Mouse (Mus musculus) gastrocnemius, adult 18-20 months (tissue): Measurements from ENCODE around the gene Camp. TPM values are rescaled to one million over a fixed set of nuclear protein-coding genes. Genes with fewer than 3 reads are reported as not detected.
"Not testable (repeated sequence)": the region's sequence is repeated elsewhere in the genome, so short reads cannot be mapped to it uniquely, and the experiment has no call there.

Experiments
- DNase-seq: peaks from one replicate; pipeline ENCODE4 v3.0.0; 2021; ENCODE audit warnings: low spot score
- microRNA-seq: library from miRNA; unstranded; fragments of <30 nt; microRNA quantifications from one replicate; pipeline ENCODE4 v1.2.0, GENCODE M21; 2021
- total RNA-seq, 2 experiments: library from RNA; stranded (reverse); gene quantifications; 2 replicates each; pipeline ENCODE4 v1.2.3; 2021

The Camp gene
- total RNA-seq, 2 experiments from 2014 or later: not detected

DNA sequence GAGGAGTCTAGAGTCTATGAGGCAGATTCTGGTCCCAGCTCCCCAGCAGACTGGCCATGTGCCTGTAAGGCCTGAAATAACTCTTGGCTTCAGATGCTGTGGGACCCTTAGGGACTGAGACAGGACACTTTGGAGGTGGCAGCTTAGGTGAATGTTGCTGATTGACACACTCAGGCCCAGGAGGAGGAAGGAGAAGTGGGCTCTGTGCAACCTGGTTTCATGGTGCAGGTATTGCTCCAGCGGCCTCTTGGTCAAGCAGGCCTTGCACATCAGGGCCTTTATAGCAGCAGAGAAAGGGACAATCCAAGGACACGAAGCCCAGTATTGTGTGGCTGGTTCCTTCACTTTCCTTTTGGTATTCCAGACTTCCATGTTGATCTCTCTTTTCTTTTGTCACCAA lies 4.9 kb upstream of the Camp start:
- DNase-seq: no peak

DNA sequence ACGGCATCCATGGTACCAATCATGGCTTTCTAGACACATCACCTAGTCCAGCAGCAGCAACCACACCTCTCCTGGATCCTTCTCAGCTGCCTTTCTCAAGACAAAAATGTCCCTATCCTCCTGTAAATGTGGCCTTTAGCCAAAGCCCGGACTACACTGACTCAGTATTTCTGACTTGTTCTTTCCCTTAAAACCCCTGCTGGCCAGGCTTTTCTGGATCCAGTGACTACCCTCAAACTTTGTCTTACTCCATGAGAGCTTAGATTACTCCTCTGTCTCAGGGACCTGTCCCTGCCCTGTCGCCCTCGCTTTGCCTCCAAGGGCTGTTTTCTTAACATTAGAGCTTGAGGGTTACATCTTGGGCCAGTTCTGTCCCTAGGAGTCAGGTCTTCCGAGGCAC lies 682 bp upstream of the Camp start:
- DNase-seq: no peak

DNA sequence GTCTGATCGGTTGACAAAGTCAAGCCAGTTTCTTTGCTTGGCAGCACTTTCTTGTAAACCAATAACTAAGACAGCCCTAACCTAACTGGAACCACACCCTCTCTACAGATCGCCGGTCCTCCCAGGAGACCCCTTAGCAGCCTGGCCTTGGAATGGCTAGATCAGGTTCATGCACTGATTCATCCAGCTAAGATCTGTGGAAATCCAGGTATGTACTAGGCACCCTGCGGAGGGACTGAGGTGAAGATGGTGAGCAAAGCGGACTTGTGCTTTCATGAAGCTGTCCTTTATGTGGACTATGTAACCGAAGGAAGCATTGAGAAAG lies 16.4 kb downstream of the Camp start:
- no peak for DNase-seq

- peak; percentile 82 for DNase-seq
Observed at GRCm38 (mm10) chr9:109832391-109833087, 16.9 kb downstream of the Camp start, which contains the start of gene Nme6. Gene Nme6, plus strand, starts transcription at chr9:109832749.

GRCm38 (mm10) chr9:109826181-109826580 lies 23.2 kb downstream of the Camp start:
- DNase-seq: no peak

- no peak for DNase-seq
Observed at GRCm38 (mm10) chr9:109825739-109826138, 23.7 kb downstream of the Camp start.

- no peak for DNase-seq
Observed at GRCm38 (mm10) chr9:109816341-109816740, 33.1 kb downstream of the Camp start.

DNA sequence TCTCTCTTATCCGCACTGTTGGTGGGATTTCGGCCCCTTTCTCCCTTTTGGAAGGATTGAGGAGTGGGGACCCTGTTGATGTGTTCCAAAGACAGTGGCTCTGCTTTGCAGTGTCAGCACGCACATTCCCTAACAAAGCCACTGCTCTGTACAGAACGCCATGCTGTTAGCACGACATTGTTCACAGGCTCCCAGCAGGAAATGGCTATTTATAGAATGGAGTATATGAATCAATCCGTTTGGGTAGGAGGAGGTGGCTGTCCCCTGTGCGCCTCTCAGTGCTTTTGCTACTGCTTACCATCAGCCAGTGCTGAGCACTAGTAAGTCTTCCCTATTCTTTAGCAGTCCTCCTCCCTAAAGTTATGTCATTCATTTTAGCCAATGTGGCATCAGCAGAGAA lies 36.0 kb downstream of the Camp start:
- no peak for DNase-seq

GRCm38 (mm10) chr9:109811980-109812379 lies 37.4 kb downstream of the Camp start, which contains the start of gene Spink8:
Gene Spink8, plus strand, starts transcription at chr9:109812280.
- no peak for DNase-seq

DNA sequence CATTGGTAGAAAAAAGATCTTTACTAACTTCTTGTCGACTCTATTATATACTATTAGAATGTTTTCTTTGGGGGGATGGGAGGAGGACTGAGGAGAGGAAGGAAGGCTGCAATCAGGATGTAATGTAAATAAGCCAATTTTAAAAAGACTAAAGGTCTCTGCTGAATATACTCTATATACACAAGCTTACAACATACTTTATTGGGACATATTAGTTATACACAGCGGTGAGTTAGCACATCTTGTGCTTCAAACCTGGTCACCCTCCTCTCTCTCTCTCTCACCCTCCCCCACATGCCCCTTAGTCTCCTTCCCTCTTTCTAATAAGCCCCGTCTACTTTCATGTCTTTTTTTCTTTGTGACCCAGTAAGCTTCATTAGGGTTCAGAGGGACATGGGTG lies 41.5 kb downstream of the Camp start:
- no peak for DNase-seq

DNA sequence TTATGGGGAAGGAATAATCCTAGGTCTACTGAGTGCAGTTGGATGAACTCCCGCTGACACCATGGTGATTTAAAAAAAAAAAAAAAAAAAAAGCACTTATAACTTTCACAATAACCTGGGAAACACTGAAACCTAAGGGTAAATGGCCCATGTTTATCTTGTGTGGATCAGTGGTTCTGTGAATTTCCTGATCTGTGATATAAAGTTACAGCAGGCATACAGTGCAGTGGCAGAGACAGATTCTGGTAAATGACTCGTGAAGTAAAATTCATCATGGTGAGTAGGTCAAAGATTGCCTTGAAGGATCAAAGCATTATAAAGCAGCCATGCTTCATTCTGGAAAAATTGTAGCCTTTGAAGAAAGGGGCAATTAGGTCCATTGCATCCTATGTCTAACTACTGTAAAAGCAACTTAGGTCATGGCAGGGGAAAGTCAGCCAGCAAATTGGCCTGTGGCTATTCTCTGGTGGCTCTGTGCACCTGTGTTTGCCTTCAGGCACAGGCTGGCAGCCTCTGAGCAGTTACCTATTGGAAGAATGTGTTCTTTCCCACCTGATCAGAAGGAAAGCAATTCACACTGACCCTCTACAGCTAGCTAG lies 42.6 kb downstream of the Camp start:
- DNase-seq: no peak

DNA sequence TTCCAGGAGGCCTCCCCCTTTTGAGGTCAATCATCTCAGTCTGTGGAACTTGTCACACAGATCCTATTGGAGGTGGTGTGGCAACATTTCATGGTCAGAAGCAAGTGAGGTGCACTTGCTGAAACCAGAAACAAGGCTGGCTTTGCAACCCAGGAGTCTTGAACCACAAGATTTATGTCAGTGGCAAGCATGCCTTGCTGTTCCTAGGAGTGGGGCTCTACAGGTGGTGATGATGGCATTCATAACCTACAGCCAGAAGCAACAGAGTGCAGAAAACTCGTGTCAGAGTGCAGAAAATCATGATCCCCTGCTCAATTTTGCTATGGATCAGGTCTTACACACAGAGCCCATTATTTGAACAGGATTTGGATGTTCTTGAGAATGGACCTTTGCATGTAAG lies 43.2 kb downstream of the Camp start:
- no peak for DNase-seq

DNA sequence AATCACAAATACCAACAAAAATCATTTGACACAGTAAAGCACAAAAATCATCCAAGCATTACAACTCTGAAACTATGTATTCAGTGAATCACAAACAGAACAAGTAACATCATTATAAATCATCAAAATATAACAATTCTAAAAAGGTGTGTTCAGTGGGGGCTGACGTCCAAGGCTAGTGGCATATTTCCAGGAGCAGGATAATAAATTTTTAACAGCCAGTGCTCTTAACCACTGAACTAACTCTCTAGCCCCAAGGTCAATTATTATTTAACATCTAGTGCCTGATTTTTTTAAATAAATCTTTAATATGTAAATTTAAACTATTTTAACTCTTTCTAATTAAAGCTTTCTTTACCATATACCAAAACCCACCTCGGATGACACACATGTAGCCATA lies 43.8 kb downstream of the Camp start:
- not testable (repeated sequence) for DNase-seq

GRCm38 (mm10) chr9:109798051-109798450 lies 51.4 kb downstream of the Camp start:
- no peak for DNase-seq

Small RNAs within 50 kb of the gene (microRNA-seq; reads per million reads assigned to microRNA genes)
- not detected for gene Mir7089

Other genes starting within 250 kb of the Camp start
- not detected for gene Fbxw24, start 223.6 kb downstream of the Camp start, total RNA-seq
- gene Fbxw25, start 185.0 kb downstream of the Camp start, total RNA-seq: not detected
- not detected for gene Fbxw18, start 146.9 kb downstream of the Camp start, total RNA-seq
- gene Fbxw26, start 103.5 kb downstream of the Camp start, total RNA-seq: not detected
- not detected for gene Fbxw27, start 58.9 kb downstream of the Camp start, total RNA-seq
- gene Spink8, start 37.3 kb downstream of the Camp start, total RNA-seq: not detected
- gene Nme6, start 16.9 kb downstream of the Camp start, total RNA-seq: 10 to 100 TPM; 28.8 to 30.8 TPM
- 1 to 10 TPM; 3.9 to 4.7 TPM for gene Cdc25a, start 26.0 kb upstream of the Camp start, total RNA-seq
- gene Map4, start 81.8 kb upstream of the Camp start, total RNA-seq: 100 to 1,000 TPM; 514 to 562 TPM